Mouse (Mus musculus): ENCODE measurements around the gene Dio3. TPM values are rescaled to one million over a fixed set of nuclear protein-coding genes. Genes with fewer than 3 reads are reported as not detected.

Gene Dio3
- total RNA-seq, 1 experiment from 2014 or later = not detected

GRCm38 (mm10) chr12:110294891-110295290 is 16.0 kb downstream of the Dio3 start:
- no peak for ATAC-seq (ENCODE audit: extremely low read depth, insufficient number of reproducible peaks, low FRiP score, poor library complexity, severe bottlenecking)

GRCm38 (mm10) chr12:110298653-110299052 is 19.8 kb downstream of the Dio3 start:
- ATAC-seq (ENCODE audit: extremely low read depth, insufficient number of reproducible peaks, low FRiP score, poor library complexity, severe bottlenecking) = no peak

- no peak for ATAC-seq (ENCODE audit: extremely low read depth, insufficient number of reproducible peaks, low FRiP score, poor library complexity, severe bottlenecking)
Measured at GRCm38 (mm10) chr12:110319696-110320095, 40.8 kb downstream of the Dio3 start.

Other genes with a start within 250 kb of the Dio3 start
- gene Ppp2r5c, start 168.1 kb downstream of the Dio3 start, total RNA-seq (2017) = 223 and 243 TPM in 2 replicates